Mouse (Mus musculus) embryonic facial prominence, embryonic 11.5 days (tissue): Measurements from ENCODE around the gene Tmem176b. TPM values are rescaled to one million over a fixed set of nuclear protein-coding genes. Genes with fewer than 3 reads are reported as not detected.

Experiments
- ATAC-seq: fragments of 200-750 bp; cut with Nextera tagmentation; replicated peaks from 2 replicates; pipeline ENCODE4 v1.8.0; 2017; ENCODE audit warnings: low read depth; ENCODE audit not compliant: insufficient number of reproducible peaks, low FRiP score, low TSS enrichment
- DNase-seq: peaks from one replicate; pipeline ENCODE4 v3.0.0-alpha.2; 2015; ENCODE audit warnings: low spot score
- H3K27ac ChIP-seq: fragments of 300-500 bp; sonication (generic); replicated peaks from 2 replicates; pipeline ENCODE4 v1.5.1; 2014; ENCODE audit warnings: mild to moderate bottlenecking, low read depth, low read length, control low read depth
- H3K27me3 ChIP-seq: fragments of 300-500 bp; sonication (generic); 2 replicates; pipeline ENCODE4 v1.6.1; 2014; ENCODE audit warnings: mild to moderate bottlenecking, low read length, moderate library complexity, mixed read lengths; ENCODE audit not compliant: control insufficient read depth, insufficient read depth
- H3K36me3 ChIP-seq: fragments of 300-500 bp; sonication (generic); replicated peaks from 2 replicates; pipeline ENCODE4 v1.6.1; 2014; ENCODE audit warnings: low read depth, mild to moderate bottlenecking, low read length, moderate library complexity, mixed read lengths; ENCODE audit not compliant: control insufficient read depth, insufficient read depth
- H3K4me1 ChIP-seq: fragments of 300-500 bp; sonication (generic); 2 replicates; pipeline ENCODE4 v1.6.1; 2014; ENCODE audit warnings: low read length, mixed read lengths; ENCODE audit not compliant: control insufficient read depth, insufficient read depth
- H3K4me2 ChIP-seq: fragments of 300-500 bp; sonication (generic); 2 replicates; pipeline ENCODE4 v1.6.1; 2014; ENCODE audit warnings: low read depth, mild to moderate bottlenecking, control low read depth, low read length, moderate library complexity
- H3K4me3 ChIP-seq: fragments of 300-500 bp; sonication (generic); 2 replicates; pipeline ENCODE4 v1.5.1; 2014; ENCODE audit warnings: low read depth, low read length, control low read depth
- H3K9ac ChIP-seq: fragments of 300-500 bp; sonication (generic); replicated peaks from 2 replicates; pipeline ENCODE4 v1.6.1; 2014; ENCODE audit warnings: mild to moderate bottlenecking, control low read depth, low read length
- H3K9me3 ChIP-seq: fragments of 300-500 bp; sonication (generic); replicated peaks from 2 replicates; pipeline ENCODE4 v1.6.1; 2016; ENCODE audit warnings: mild to moderate bottlenecking, low read length, inconsistent platforms, mixed read lengths; ENCODE audit not compliant: control insufficient read depth
- WGBS: fragments of 180-500 bp; shearing (Covaris S2); extraction: QIAGEN DNeasy Blood & Tissue Kit; methylation state at CpG from one replicate; pipeline ENCODE4 v1.1.7; 2014; 5-methylcytosine and 5-hydroxymethylcytosine counted together
- polyA plus RNA-seq: library from polyadenylated mRNA; unstranded; fragments of >200 nt; fragmentation: Nextera tagmentation; extraction: Ambion mirVana; gene quantifications from 2 replicates; pipeline ENCODE4 v1.2.1, GENCODE M21; 2014

Gene Tmem176b
- polyA plus RNA-seq, 1 experiment from 2014 or later = 87.3 TPM

- H3K4me2 ChIP-seq = no peak overlapping the region
- no peak for ATAC-seq
- H3K27ac ChIP-seq = no peak overlapping the region
- no peak overlapping the region for H3K4me3 ChIP-seq
- no peaks in the 10 kb centered on the region for H3K27me3 ChIP-seq
- no peaks in the 10 kb centered on the region for H3K36me3 ChIP-seq
- no peaks in the 10 kb centered on the region for H3K9me3 ChIP-seq
- DNase-seq = no peak
- H3K4me1 ChIP-seq = no peaks in the 10 kb centered on the region
- 88% methylated on average over 1 of the region's 1 CpGs for WGBS
- no peak overlapping the region for H3K9ac ChIP-seq
These were observed 24.0 kb upstream of the Tmem176b start for GRCm38 (mm10) chr6:48865152-48865745.

GRCm38 (mm10) chr6:48864723-48865122 lies 23.4 kb upstream of the Tmem176b start:
- Histone ChIP-seq H3K4me1 (no peaks in the 10 kb centered on the region), H3K4me2 (no peak overlapping the region), H3K4me3 (no peak overlapping the region), H3K36me3 (no peaks in the 10 kb centered on the region), H3K9me3 (no peaks in the 10 kb centered on the region), H3K27ac (no peak overlapping the region), H3K27me3 (no peaks in the 10 kb centered on the region), H3K9ac (no peak overlapping the region)
- ATAC-seq (no peak), DNase-seq (no peak)
- WGBS = 71% methylated on average over 3 of the region's 3 CpGs

- H3K4me2 ChIP-seq = no peak overlapping the region
- H3K4me1 ChIP-seq = no peaks in the 10 kb centered on the region
- no peak overlapping the region for H3K4me3 ChIP-seq
- H3K9me3 ChIP-seq = no peaks in the 10 kb centered on the region
- no peaks in the 10 kb centered on the region for H3K36me3 ChIP-seq
- no peak for DNase-seq
- no peak for ATAC-seq
- H3K9ac ChIP-seq = no peak overlapping the region
- H3K27ac ChIP-seq = no peak overlapping the region
- H3K27me3 ChIP-seq = no peaks in the 10 kb centered on the region
- 54% methylated on average over 3 of the region's 3 CpGs for WGBS
These were observed 22.9 kb upstream of the Tmem176b start for GRCm38 (mm10) chr6:48864181-48864580.

DNA sequence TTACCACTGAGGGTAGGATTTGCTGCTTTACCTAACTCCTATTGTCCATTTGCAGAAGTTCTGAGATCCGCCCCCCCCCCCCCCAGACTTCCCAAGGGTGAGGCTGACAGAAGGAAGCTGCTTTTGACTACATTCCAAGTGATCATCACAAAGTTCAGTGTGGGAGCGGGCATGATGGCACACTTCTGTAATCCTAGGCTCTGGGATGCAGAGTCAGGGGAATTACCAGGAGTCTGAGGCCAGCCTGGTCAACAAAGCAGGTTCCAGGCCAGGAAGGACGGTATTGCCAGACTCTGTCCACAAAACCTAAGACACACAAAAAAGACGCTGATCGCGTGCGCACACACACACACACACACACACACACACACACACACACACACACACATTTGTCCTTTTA lies 22.2 kb upstream of the Tmem176b start:
- ATAC-seq = no peak
- H3K27ac ChIP-seq = no peak overlapping the region
- no peaks in the 10 kb centered on the region for H3K4me1 ChIP-seq
- 79% methylated on average over 7 of the region's 7 CpGs for WGBS
- no peaks in the 10 kb centered on the region for H3K9me3 ChIP-seq
- H3K4me3 ChIP-seq = no peak overlapping the region
- H3K9ac ChIP-seq = no peak overlapping the region
- H3K4me2 ChIP-seq = no peak overlapping the region
- H3K36me3 ChIP-seq = no peaks in the 10 kb centered on the region
- H3K27me3 ChIP-seq = no peaks in the 10 kb centered on the region
- no peak for DNase-seq

GRCm38 (mm10) chr6:48862816-48863215 lies 21.5 kb upstream of the Tmem176b start:
- Histone ChIP-seq H3K4me1 (no peaks in the 10 kb centered on the region), H3K27ac (no peak overlapping the region), H3K9me3 (no peaks in the 10 kb centered on the region), H3K36me3 (no peaks in the 10 kb centered on the region), H3K27me3 (no peaks in the 10 kb centered on the region), H3K4me3 (no peak overlapping the region), H3K4me2 (no peak overlapping the region), H3K9ac (no peak overlapping the region)
- 86% methylated on average over 4 of the region's 4 CpGs for WGBS
- DNase-seq = no peak
- ATAC-seq = no peak

GRCm38 (mm10) chr6:48861616-48862280 lies 20.5 kb upstream of the Tmem176b start:
- DNase-seq = no peak
- no peak overlapping the region for H3K4me2 ChIP-seq
- no peak overlapping the region for H3K27ac ChIP-seq
- H3K4me1 ChIP-seq = no peaks in the 10 kb centered on the region
- 76% methylated on average over 12 of the region's 12 CpGs for WGBS
- H3K27me3 ChIP-seq = no peaks in the 10 kb centered on the region
- no peaks in the 10 kb centered on the region for H3K9me3 ChIP-seq
- H3K4me3 ChIP-seq = no peak overlapping the region
- no peaks in the 10 kb centered on the region for H3K36me3 ChIP-seq
- no peak for ATAC-seq
- H3K9ac ChIP-seq = no peak overlapping the region

DNA sequence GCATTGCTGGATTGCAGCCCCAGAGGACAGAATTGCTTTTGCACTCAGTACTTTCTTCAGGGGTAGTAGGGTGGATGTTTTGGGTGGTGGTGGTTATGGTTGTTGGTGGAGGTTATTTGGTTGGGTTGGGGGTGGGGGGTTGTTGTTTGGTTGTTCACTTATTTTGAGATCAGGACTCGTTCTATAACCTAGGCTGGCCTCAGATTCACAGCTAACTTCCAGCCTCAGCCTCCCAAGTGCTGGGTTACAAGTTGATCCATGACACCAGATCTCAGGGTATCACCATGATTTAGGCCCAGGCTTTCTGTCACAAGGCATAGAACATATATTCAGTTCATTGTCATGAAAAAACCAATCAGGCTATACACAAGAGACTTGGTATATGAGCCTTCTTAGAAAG lies 19.6 kb upstream of the Tmem176b start:
- no peak overlapping the region for H3K4me2 ChIP-seq
- no peak for ATAC-seq
- no peaks in the 10 kb centered on the region for H3K4me1 ChIP-seq
- H3K4me3 ChIP-seq = no peak overlapping the region
- WGBS = 83% methylated on average over 1 of the region's 1 CpGs
- no peaks in the 10 kb centered on the region for H3K27me3 ChIP-seq
- H3K36me3 ChIP-seq = no peaks in the 10 kb centered on the region
- H3K9me3 ChIP-seq = no peaks in the 10 kb centered on the region
- DNase-seq = no peak
- no peak overlapping the region for H3K27ac ChIP-seq
- no peak overlapping the region for H3K9ac ChIP-seq

DNA sequence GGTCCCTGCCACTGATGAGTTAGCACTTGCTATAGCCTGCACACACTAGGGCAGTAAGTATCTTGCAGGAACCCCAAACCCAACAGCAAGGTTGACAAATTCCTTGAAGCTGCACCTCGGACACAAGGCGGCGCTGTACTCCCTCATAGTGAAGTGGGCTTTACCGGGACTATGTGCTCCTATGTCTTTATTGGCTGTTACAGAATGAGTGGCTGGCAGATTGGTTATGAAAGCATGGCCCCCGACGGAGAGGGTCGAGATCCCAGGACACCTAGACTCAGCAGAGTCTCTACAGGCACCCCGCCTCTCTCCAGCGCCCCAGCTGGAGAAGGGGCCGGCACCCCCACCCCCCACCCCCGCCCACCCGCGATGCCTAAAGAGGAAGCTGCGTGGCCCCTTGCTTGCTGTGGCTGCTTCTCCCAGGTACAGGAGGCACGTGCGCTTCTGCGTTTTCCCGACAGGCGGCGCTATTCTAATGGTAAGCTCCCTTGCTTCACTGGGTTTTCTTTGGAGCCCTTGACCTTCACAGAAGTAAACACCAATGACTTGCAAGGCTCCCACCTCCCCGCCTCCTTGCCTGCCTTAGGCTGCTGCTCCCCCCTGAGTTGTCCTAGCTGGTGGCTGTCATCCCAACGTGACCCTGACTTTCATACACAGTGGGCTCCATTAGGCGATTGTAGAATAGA lies 19.0 kb upstream of the Tmem176b start:
- ATAC-seq (0 out of 2 replicates have a peak, but pooled peaks have one; percentile 23), DNase-seq (peak; percentile 76)
- Histone ChIP-seq H3K27ac (no peak overlapping the region), H3K4me3 (no peak overlapping the region), H3K36me3 (no peaks in the 10 kb centered on the region), H3K9me3 (no peaks in the 10 kb centered on the region), H3K27me3 (no peaks in the 10 kb centered on the region), H3K4me2 (peak overlapping the region; percentile 32; the same call in 1 of the 2 replicates), H3K4me1 (no peaks in the 10 kb centered on the region), H3K9ac (no peak overlapping the region)
- WGBS = 11% methylated on average over 23 of the region's 23 CpGs
